Mouse (Mus musculus) limb, embryonic 15.5 days (tissue): ENCODE results near the gene Slc25a22. TPM values are rescaled to one million over a fixed set of nuclear protein-coding genes. Genes with fewer than 3 reads are reported as not detected.
A peak's percentile ranks its signal among the peaks of the same experiment; 100 is the strongest.

ENCODE experiments used
- ATAC-seq: fragments of 200-750 bp; cut with Nextera tagmentation; 2 replicates; pipeline ENCODE4 v1.8.0; 2017; ENCODE audit warnings: low read depth, moderate TSS enrichment; ENCODE audit not compliant: insufficient number of reproducible peaks, low FRiP score, low TSS enrichment
- H3K27ac ChIP-seq: fragments of 300-500 bp; sonication (generic); 2 replicates; pipeline ENCODE4 v1.5.1; 2015; ENCODE audit warnings: moderate library complexity, mild to moderate bottlenecking, inconsistent platforms
- H3K27me3 ChIP-seq: fragments of 300-500 bp; sonication (generic); 2 replicates; pipeline ENCODE4 v1.6.1; 2015; ENCODE audit warnings: inconsistent platforms
- H3K36me3 ChIP-seq: fragments of 300-500 bp; sonication (generic); 2 replicates; pipeline ENCODE4 v1.6.1; 2015; ENCODE audit warnings: inconsistent platforms
- H3K4me1 ChIP-seq: fragments of 300-500 bp; sonication (generic); 2 replicates; pipeline ENCODE4 v1.6.1; 2015; ENCODE audit warnings: inconsistent platforms
- H3K4me2 ChIP-seq: fragments of 300-500 bp; sonication (generic); 2 replicates; pipeline ENCODE4 v1.6.1; 2015; ENCODE audit warnings: mild to moderate bottlenecking, inconsistent platforms
- H3K4me3 ChIP-seq: fragments of 300-500 bp; sonication (generic); 2 replicates; pipeline ENCODE4 v1.5.1; 2015; ENCODE audit warnings: mild to moderate bottlenecking, inconsistent platforms
- H3K9ac ChIP-seq: fragments of 300-500 bp; sonication (generic); 2 replicates; pipeline ENCODE4 v1.6.1; 2015; ENCODE audit warnings: inconsistent platforms
- H3K9me3 ChIP-seq: fragments of 300-500 bp; sonication (generic); 2 replicates; pipeline ENCODE4 v1.6.1; 2016; ENCODE audit warnings: inconsistent platforms
- WGBS: fragments of 180-500 bp; shearing (Covaris S2); methylation state at CpG from one replicate; pipeline ENCODE4 v1.1.7; 2015; 5-methylcytosine and 5-hydroxymethylcytosine counted together
- polyA plus RNA-seq: library from polyadenylated mRNA; unstranded; fragments of >200 nt; fragmentation: Nextera tagmentation; extraction: Ambion mirVana; gene quantifications from 2 replicates; pipeline ENCODE4 v1.2.1, GENCODE M21; 2015

Slc25a22 gene
- polyA plus RNA-seq, 1 experiment from 2014 or later: 29.5 TPM

- Histone ChIP-seq H3K9ac (no peak overlapping the region), H3K36me3 (no peaks in the 10 kb centered on the region), H3K27me3 (peaks cover 18% of the 10 kb centered on the region), H3K4me2 (peak overlapping the region; percentile 89), H3K9me3 (no peaks in the 10 kb centered on the region), H3K4me1 (peaks cover 73% of the 10 kb centered on the region), H3K27ac (peak overlapping the region; percentile 92), H3K4me3 (peak overlapping the region; percentile 78)
- ATAC-seq: no peak
- WGBS: 52% methylated on average over 5 of the region's 5 CpGs
These were observed 40.6 kb upstream of the Slc25a22 start for GRCm38 (mm10) chr7:141478270-141478748.

GRCm38 (mm10) chr7:141477578-141478269 lies 40.0 kb upstream of the Slc25a22 start:
- Histone ChIP-seq H3K9ac (no peak overlapping the region), H3K27ac (peak overlapping the region; percentile 92), H3K27me3 (peaks cover 13% of the 10 kb centered on the region), H3K4me2 (peak overlapping the region; percentile 89), H3K4me3 (peak overlapping the region; percentile 78), H3K4me1 (peaks cover 71% of the 10 kb centered on the region), H3K9me3 (no peaks in the 10 kb centered on the region), H3K36me3 (peaks cover 2% of the 10 kb centered on the region; the same call in 1 of the 2 replicates)
- WGBS: 52% methylated on average over 4 of the region's 4 CpGs
- ATAC-seq: peak; percentile 35; the same call in 1 of the 2 replicates

GRCm38 (mm10) chr7:141476981-141477370 lies 39.3 kb upstream of the Slc25a22 start:
- no peak for ATAC-seq
- H3K27me3 ChIP-seq: peaks cover 5% of the 10 kb centered on the region
- peaks cover 64% of the 10 kb centered on the region for H3K4me1 ChIP-seq
- H3K4me3 ChIP-seq: peak overlapping the region; percentile 78
- 10% methylated on average over 7 of the region's 7 CpGs for WGBS
- H3K9ac ChIP-seq: no peak overlapping the region
- no peaks in the 10 kb centered on the region for H3K9me3 ChIP-seq
- peaks cover 9% of the 10 kb centered on the region for H3K36me3 ChIP-seq
- peak overlapping the region; percentile 92 for H3K27ac ChIP-seq
- H3K4me2 ChIP-seq: peak overlapping the region; percentile 89

GRCm38 (mm10) chr7:141476226-141476980 lies 38.7 kb upstream of the Slc25a22 start:
- H3K27me3 ChIP-seq: no peaks in the 10 kb centered on the region
- H3K9ac ChIP-seq: peak overlapping the region; percentile 76
- H3K27ac ChIP-seq: peak overlapping the region; percentile 92
- no peaks in the 10 kb centered on the region for H3K9me3 ChIP-seq
- peak overlapping the region; percentile 78 for H3K4me3 ChIP-seq
- H3K4me1 ChIP-seq: peaks cover 58% of the 10 kb centered on the region
- ATAC-seq: peak; percentile 54
- peak overlapping the region; percentile 89 for H3K4me2 ChIP-seq
- 0% methylated on average over 10 of the region's 17 CpGs for WGBS
- H3K36me3 ChIP-seq: peaks cover 13% of the 10 kb centered on the region

GRCm38 (mm10) chr7:141475805-141476158 lies 38.1 kb upstream of the Slc25a22 start:
- Histone ChIP-seq H3K27ac (peak overlapping the region; percentile 92), H3K36me3 (peaks cover 19% of the 10 kb centered on the region), H3K4me2 (peak overlapping the region; percentile 89), H3K9me3 (no peaks in the 10 kb centered on the region), H3K4me1 (peaks cover 52% of the 10 kb centered on the region), H3K4me3 (peak overlapping the region; percentile 78), H3K27me3 (no peaks in the 10 kb centered on the region), H3K9ac (peak overlapping the region; percentile 76)
- no peak for ATAC-seq
- WGBS: 1% methylated on average over 12 of the region's 12 CpGs

- H3K27me3 ChIP-seq: no peaks in the 10 kb centered on the region
- under 1% methylated on average over 81 of the region's 87 CpGs for WGBS
- H3K36me3 ChIP-seq: peaks cover 25% of the 10 kb centered on the region
- H3K9ac ChIP-seq: peak within 1 kb of the TSS; percentile 76
- peak within 1 kb of the TSS; percentile 78 for H3K4me3 ChIP-seq
- H3K4me1 ChIP-seq: peaks cover 48% of the 10 kb centered on the region
- H3K27ac ChIP-seq: peak within 1 kb of the TSS; percentile 92
- H3K9me3 ChIP-seq: no peaks in the 10 kb centered on the region
- peak; percentile 61 for ATAC-seq
- peak within 1 kb of the TSS; percentile 89 for H3K4me2 ChIP-seq
These were observed 37.5 kb upstream of the Slc25a22 start, which contains the start of the genes Polr2l and Tspan4 for GRCm38 (mm10) chr7:141475011-141475804. Polr2l (minus strand) TSS chr7:141475132. Tspan4 (plus strand) TSS chr7:141475240.

GRCm38 (mm10) chr7:141474160-141474559 lies 36.5 kb upstream of the Slc25a22 start:
- Histone ChIP-seq H3K4me3 (peak overlapping the region; percentile 78), H3K9ac (peak overlapping the region; percentile 76), H3K27me3 (no peaks in the 10 kb centered on the region), H3K9me3 (no peaks in the 10 kb centered on the region), H3K4me1 (peaks cover 58% of the 10 kb centered on the region), H3K36me3 (peaks cover 36% of the 10 kb centered on the region), H3K27ac (no peak overlapping the region), H3K4me2 (peak overlapping the region; percentile 89)
- no peak for ATAC-seq
- 6% methylated on average over 5 of the region's 5 CpGs for whole genome bisulfite sequencing

- Histone ChIP-seq H3K27ac (no peak overlapping the region), H3K4me2 (no peak overlapping the region), H3K4me3 (no peak overlapping the region), H3K9me3 (no peaks in the 10 kb centered on the region), H3K27me3 (no peaks in the 10 kb centered on the region), H3K9ac (no peak overlapping the region), H3K4me1 (peaks cover 63% of the 10 kb centered on the region), H3K36me3 (peaks cover 36% of the 10 kb centered on the region)
- WGBS: 77% methylated on average over 6 of the region's 6 CpGs
- no peak for ATAC-seq
These were observed 35.1 kb upstream of the Slc25a22 start for GRCm38 (mm10) chr7:141472763-141473162.

GRCm38 (mm10) chr7:141472226-141472625 lies 34.5 kb upstream of the Slc25a22 start:
- Histone ChIP-seq H3K4me1 (peaks cover 62% of the 10 kb centered on the region), H3K27me3 (no peaks in the 10 kb centered on the region), H3K9me3 (no peaks in the 10 kb centered on the region), H3K4me2 (no peak overlapping the region), H3K9ac (no peak overlapping the region), H3K36me3 (peaks cover 36% of the 10 kb centered on the region), H3K4me3 (no peak overlapping the region), H3K27ac (no peak overlapping the region)
- no peak for ATAC-seq
- WGBS: 85% methylated on average over 6 of the region's 6 CpGs

GRCm38 (mm10) chr7:141471236-141471635 lies 33.5 kb upstream of the Slc25a22 start:
- peaks cover 60% of the 10 kb centered on the region for H3K4me1 ChIP-seq
- H3K27ac ChIP-seq: no peak overlapping the region
- H3K9me3 ChIP-seq: no peaks in the 10 kb centered on the region
- H3K9ac ChIP-seq: no peak overlapping the region
- no peak overlapping the region for H3K4me2 ChIP-seq
- H3K36me3 ChIP-seq: peaks cover 36% of the 10 kb centered on the region
- no peak for ATAC-seq
- H3K27me3 ChIP-seq: no peaks in the 10 kb centered on the region
- WGBS: 70% methylated on average over 1 of the region's 1 CpGs
- no peak overlapping the region for H3K4me3 ChIP-seq

- H3K9ac ChIP-seq: no peak overlapping the region
- H3K27ac ChIP-seq: no peak overlapping the region
- 92% methylated on average over 10 of the region's 10 CpGs for WGBS
- peaks cover 59% of the 10 kb centered on the region for H3K4me1 ChIP-seq
- ATAC-seq: no peak
- no peak overlapping the region for H3K4me3 ChIP-seq
- H3K27me3 ChIP-seq: peaks cover 1% of the 10 kb centered on the region; the same call in 1 of the 2 replicates
- H3K36me3 ChIP-seq: peaks cover 36% of the 10 kb centered on the region
- H3K4me2 ChIP-seq: no peak overlapping the region
- no peaks in the 10 kb centered on the region for H3K9me3 ChIP-seq
These were observed 32.9 kb upstream of the Slc25a22 start for GRCm38 (mm10) chr7:141470637-141470944.
